Mouse (Mus musculus) erythroblast, embryonic 14.5 days (primary cell): ENCODE measurements around the gene Polr2l.

Experiments
- GATA1 ChIP-seq: IDR thresholded peaks from 2 replicates; pipeline ENCODE4 v1.6.1; 2012; ENCODE audit warnings: low read length, inconsistent platforms, mixed read lengths
- TAL1 ChIP-seq: IDR thresholded peaks from 3 replicates; pipeline ENCODE4 v1.6.1; 2012; ENCODE audit warnings: low read length, inconsistent platforms, mixed read lengths

- no peak for TF ChIP-seq TAL1
- no peak for TF ChIP-seq GATA1
Observed at GRCm38 (mm10) chr7:141486239-141486638, 11.3 kb upstream of the Polr2l start.
